Mouse (Mus musculus) adrenal gland, postnatal 14 days (tissue): ENCODE results near the gene Zfp2. TPM values are rescaled to one million over a fixed set of nuclear protein-coding genes. Genes with fewer than 3 reads are reported as not detected.
A peak's percentile ranks its signal among the peaks of the same experiment; 100 is the strongest.

ENCODE experiments used
- DNase-seq: peaks from one replicate; pipeline ENCODE4 v3.0.0; 2021; ENCODE audit warnings: mixed read lengths
- total RNA-seq: library from RNA; stranded (reverse); gene quantifications from 2 replicates; pipeline ENCODE4 v1.2.3, GENCODE M21; 2021

Zfp2 gene
- total RNA-seq, 1 experiment from 2014 or later: 6.0 TPM

GRCm38 (mm10) chr11:50850989-50851601 lies 64.9 kb downstream of the Zfp2 start:
- peak; percentile 25 for DNase-seq

- DNase-seq: no peak
Measured at GRCm38 (mm10) chr11:50850177-50850735, 65.7 kb downstream of the Zfp2 start, which contains the start of gene Grm6. Gene Grm6, plus strand, starts transcription at chr11:50850685.

- DNase-seq: no peak
Measured at GRCm38 (mm10) chr11:50849310-50849709, 66.7 kb downstream of the Zfp2 start.

Other genes starting within 250 kb of the Zfp2 start
- 5.2 and 9.8 TPM in 2 replicates for gene Zfp354c, start 88.4 kb downstream of the Zfp2 start, total RNA-seq
- gene Zfp879, start 74.6 kb downstream of the Zfp2 start, total RNA-seq: 0.79 and 0.82 TPM in 2 replicates
- gene Grm6, start 65.5 kb downstream of the Zfp2 start, total RNA-seq: 0.07 and 1.1 TPM in 2 replicates
- 2.5 and 3.0 TPM in 2 replicates for gene Zfp454, start 28.5 kb downstream of the Zfp2 start, total RNA-seq
- gene Zfp354b, start 15.5 kb upstream of the Zfp2 start, total RNA-seq: 2.1 and 2.9 TPM in 2 replicates
- gene 4933414I15Rik, start 27.6 kb upstream of the Zfp2 start, total RNA-seq: not detected in 2 replicates
- gene Prop1, start 37.6 kb upstream of the Zfp2 start, total RNA-seq: not detected in 2 replicates
- gene Olfr1378, start 50.4 kb upstream of the Zfp2 start, total RNA-seq: not detected in 2 replicates
- gene Olfr1377, start 65.8 kb upstream of the Zfp2 start, total RNA-seq: not detected in 2 replicates
- gene Olfr51, start 87.4 kb upstream of the Zfp2 start, total RNA-seq: not detected in 2 replicates
- gene Olfr54, start 98.1 kb upstream of the Zfp2 start, total RNA-seq: 0.38 and 0.48 TPM in 2 replicates
- not detected in 2 replicates for gene Olfr1375, start 131.9 kb upstream of the Zfp2 start, total RNA-seq
- gene Zfp354a, start 143.1 kb upstream of the Zfp2 start, total RNA-seq: 6.2 and 8.6 TPM in 2 replicates